8 mouse cellular contexts compared by ENCODE assay signal in the genomic region with DNA sequence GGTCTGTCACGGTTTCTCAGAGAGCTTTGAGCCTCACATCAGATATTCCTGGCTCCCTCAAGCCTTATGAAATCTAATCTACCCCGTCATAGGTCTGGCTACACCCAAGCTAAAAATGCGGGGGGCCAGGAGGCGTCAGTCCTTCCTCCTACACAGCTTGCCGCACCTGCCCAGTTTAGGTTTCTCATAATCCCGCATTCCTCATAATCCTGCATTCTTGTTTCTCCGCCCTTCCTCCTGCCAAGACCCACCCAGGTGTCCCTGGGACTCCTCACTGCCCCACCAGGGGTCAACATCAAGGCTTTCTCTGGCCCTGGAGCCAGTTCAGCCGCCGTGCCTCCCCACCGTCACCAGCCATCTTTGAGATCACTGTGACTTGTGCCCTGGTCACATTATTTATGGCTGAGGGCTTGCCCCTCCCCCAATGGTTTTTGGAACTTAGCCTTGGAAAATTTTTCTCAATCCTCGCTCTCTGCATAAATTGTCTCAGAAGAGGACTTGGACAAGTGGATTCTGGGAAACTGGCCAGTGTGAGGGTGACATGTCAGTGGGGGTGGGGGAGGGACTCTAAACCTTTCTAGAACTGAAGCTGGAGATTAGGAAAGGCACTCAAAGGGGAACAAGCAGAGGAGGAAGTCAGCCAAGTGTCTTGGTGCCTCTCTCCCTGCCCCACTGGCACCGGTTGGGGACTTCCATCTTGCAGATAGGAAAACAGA. TPM values are rescaled to one million over a fixed set of nuclear protein-coding genes. Genes with fewer than 3 reads are reported as not detected.
A peak's percentile ranks its signal among the peaks of the same experiment; 100 is the strongest.
DNase-seq lines count a peak whose midpoint lies in the region; ATAC-seq lines count a peak whose summit lies in the region.

No protein-coding gene starts in this region.

- H3K27ac ChIP-seq in hindbrain, embryonic 13.5 days, result no peak overlapping the region; the same call in 1 of the 2 replicates
- H3K27ac ChIP-seq in hindbrain, embryonic 10.5 days, result no peak overlapping the region; the same call in 1 of the 2 replicates
- H3K27ac ChIP-seq in forebrain, embryonic 14.5 days (ENCODE audit: low read depth, low read length), result no peak overlapping the region
- no peak overlapping the region for H3K27ac ChIP-seq in midbrain, embryonic 15.5 days

- WGBS in hindbrain, embryonic 13.5 days, result 58% methylated on average over 12 of the region's 12 CpGs
- 59% methylated on average over 12 of the region's 12 CpGs for WGBS in hindbrain, embryonic 10.5 days
- 40% methylated on average over 12 of the region's 12 CpGs for WGBS in forebrain, embryonic 14.5 days
- WGBS in midbrain, embryonic 15.5 days, result 38% methylated on average over 12 of the region's 12 CpGs

- no peak overlapping the region for H3K9ac ChIP-seq in hindbrain, embryonic 13.5 days
- peak overlapping the region; percentile 29; the same call in 1 of the 2 replicates for H3K9ac ChIP-seq in forebrain, embryonic 14.5 days (ENCODE audit: low read length)
- H3K9ac ChIP-seq in midbrain, embryonic 15.5 days, result no peak overlapping the region

- DNase-seq in hindbrain, embryonic 10.5 days (ENCODE audit: low spot score), result no peak
- DNase-seq in adrenal gland, adult 8-10 months, result peak; percentile 77
- DNase-seq in forebrain, embryonic 14.5 days (ENCODE audit: low spot score), result peak; percentile 45
- peak; percentile 78 to 83 for DNase-seq in heart, postnatal 10 days
- peak; percentile 59 to 67 for DNase-seq in layer of hippocampus, postnatal 36 days

- intact Hi-C loops in heart, postnatal 10 days (cut with DNase I), result loop anchor here (1.0 to 10.0 kb wide), 5 partner anchors 99 to 407 kb away; a partner anchor contains a TSS

- H3K4me3 ChIP-seq in hindbrain, embryonic 13.5 days, result no peak overlapping the region
- H3K4me3 ChIP-seq in hindbrain, embryonic 10.5 days, result no peak overlapping the region
- no peak overlapping the region for H3K4me3 ChIP-seq in forebrain, embryonic 14.5 days (ENCODE audit: low read depth, low read length)
- H3K4me3 ChIP-seq in midbrain, embryonic 15.5 days, result no peak overlapping the region

- H3K36me3 ChIP-seq in hindbrain, embryonic 13.5 days, result no peaks in the 10 kb centered on the region
- no peaks in the 10 kb centered on the region for H3K36me3 ChIP-seq in hindbrain, embryonic 10.5 days
- H3K36me3 ChIP-seq in forebrain, embryonic 14.5 days (ENCODE audit: control insufficient read depth, insufficient read depth, low read length), result no peaks in the 10 kb centered on the region
- no peaks in the 10 kb centered on the region for H3K36me3 ChIP-seq in midbrain, embryonic 15.5 days (replicated peaks)

- no peak overlapping the region for H3K4me2 ChIP-seq in hindbrain, embryonic 13.5 days
- H3K4me2 ChIP-seq in forebrain, embryonic 14.5 days (ENCODE audit: low read length), result no peak overlapping the region
- H3K4me2 ChIP-seq in midbrain, embryonic 15.5 days, result no peak overlapping the region

- H3K9me3 ChIP-seq in hindbrain, embryonic 13.5 days, result no peaks in the 10 kb centered on the region
- H3K9me3 ChIP-seq in hindbrain, embryonic 10.5 days, result no peaks in the 10 kb centered on the region
- H3K9me3 ChIP-seq in forebrain, embryonic 14.5 days (replicated peaks; ENCODE audit: control insufficient read depth, low read length), result no peaks in the 10 kb centered on the region
- no peaks in the 10 kb centered on the region for H3K9me3 ChIP-seq in midbrain, embryonic 15.5 days

- peaks cover 14% of the 10 kb centered on the region for H3K27me3 ChIP-seq in hindbrain, embryonic 13.5 days
- peaks cover 22% of the 10 kb centered on the region for H3K27me3 ChIP-seq in hindbrain, embryonic 10.5 days (ENCODE audit: insufficient read depth, poor library complexity, severe bottlenecking)
- H3K27me3 ChIP-seq in forebrain, embryonic 14.5 days (replicated peaks; ENCODE audit: control insufficient read depth, insufficient read depth, low read length), result no peaks in the 10 kb centered on the region
- H3K27me3 ChIP-seq in midbrain, embryonic 15.5 days (replicated peaks), result no peaks in the 10 kb centered on the region

- ATAC-seq in hindbrain, embryonic 13.5 days (ENCODE audit: low FRiP score), result 0 out of 2 replicates have a peak, but pooled peaks have one; percentile 16
- ATAC-seq in forebrain, embryonic 14.5 days, result peak; percentile 18; the same call in 1 of the 2 replicates
- peak; percentile 25; the same call in 1 of the 2 replicates for ATAC-seq in midbrain, embryonic 15.5 days (replicated peaks)
- no peak for ATAC-seq in inflammation-experienced regulatory T-cells, adult 6 months

- peaks cover 35% of the 10 kb centered on the region for H3K4me1 ChIP-seq in hindbrain, embryonic 13.5 days (replicated peaks)
- H3K4me1 ChIP-seq in hindbrain, embryonic 10.5 days (replicated peaks), result peaks cover 47% of the 10 kb centered on the region
- peaks cover 14% of the 10 kb centered on the region for H3K4me1 ChIP-seq in forebrain, embryonic 14.5 days (ENCODE audit: control insufficient read depth, insufficient read depth, low read length)
- H3K4me1 ChIP-seq in midbrain, embryonic 15.5 days, result peaks cover 20% of the 10 kb centered on the region

RNA-seq across cellular contexts. Expression of a gene that starts 23.2 kb away (rescaled TPM):
- polyA plus RNA-seq in hindbrain, embryonic 13.5 days (2015; fragmentation: Nextera tagmentation; extraction: Ambion mirVana), result 22.6 and 23.4 TPM in 2 replicates
- polyA plus RNA-seq in hindbrain, embryonic 10.5 days (2016; fragmentation: Nextera tagmentation; extraction: Ambion mirVana), result 19.3 and 20.2 TPM in 2 replicates
- 1 to 10 TPM; 5.2 to 8.1 (median 7.1) TPM for total RNA-seq in adrenal gland, adult 8-10 months (2022)
- 22.4 and 25.4 TPM in 2 replicates for polyA plus RNA-seq in forebrain, embryonic 14.5 days (2014; fragmentation: Nextera tagmentation; extraction: Ambion mirVana)
- 1 to 10 TPM; 3.9 to 7.3 TPM for total RNA-seq in heart, postnatal 10 days (2021)
- total RNA-seq in layer of hippocampus, postnatal 36 days (2021), result 1 to 10 TPM; 3.9 to 5.0 TPM
- polyA plus RNA-seq in midbrain, embryonic 15.5 days (2015; fragmentation: Nextera tagmentation; extraction: Ambion mirVana), result 21.5 and 23.0 TPM in 2 replicates
- polyA plus RNA-seq in inflammation-experienced regulatory T-cells, adult 6 months (2017; shearing (Covaris generic)), result 10 to 100 TPM; 16.9 to 30.8 (median 30.6) TPM

RNA-seq across cellular contexts. Expression of a gene that starts 30.3 kb away (rescaled TPM):
- 16.5 and 16.6 TPM in 2 replicates for polyA plus RNA-seq in hindbrain, embryonic 13.5 days (2015; fragmentation: Nextera tagmentation; extraction: Ambion mirVana)
- 0.63 and 1.1 TPM in 2 replicates for polyA plus RNA-seq in hindbrain, embryonic 10.5 days (2016; fragmentation: Nextera tagmentation; extraction: Ambion mirVana)
- 10 to 100 TPM; 33.7 to 54.7 (median 43.2) TPM for total RNA-seq in adrenal gland, adult 8-10 months (2022)
- polyA plus RNA-seq in forebrain, embryonic 14.5 days (2014; fragmentation: Nextera tagmentation; extraction: Ambion mirVana), result 11.6 and 12.7 TPM in 2 replicates
- under 1 TPM; 0.10 to 0.32 TPM for total RNA-seq in heart, postnatal 10 days (2021)
- 100 to 1,000 TPM; 373 to 394 TPM for total RNA-seq in layer of hippocampus, postnatal 36 days (2021)
- polyA plus RNA-seq in midbrain, embryonic 15.5 days (2015; fragmentation: Nextera tagmentation; extraction: Ambion mirVana), result 41.0 and 45.9 TPM in 2 replicates
- polyA plus RNA-seq in inflammation-experienced regulatory T-cells, adult 6 months (2017; shearing (Covaris generic)), result under 1 TPM in 2 of 3 experiments, not detected in 1; 0.03 to 0.15 TPM

RNA-seq across cellular contexts. Expression of a gene that starts 40.1 kb away (rescaled TPM):
- 12.3 and 13.6 TPM in 2 replicates for polyA plus RNA-seq in hindbrain, embryonic 13.5 days (2015; fragmentation: Nextera tagmentation; extraction: Ambion mirVana)
- polyA plus RNA-seq in hindbrain, embryonic 10.5 days (2016; fragmentation: Nextera tagmentation; extraction: Ambion mirVana), result 13.5 and 15.8 TPM in 2 replicates
- total RNA-seq in adrenal gland, adult 8-10 months (2022), result 10 to 100 TPM; 20.2 to 54.8 (median 28.3) TPM
- polyA plus RNA-seq in forebrain, embryonic 14.5 days (2014; fragmentation: Nextera tagmentation; extraction: Ambion mirVana), result 9.1 and 12.4 TPM in 2 replicates
- total RNA-seq in heart, postnatal 10 days (2021), result 10 to 100 TPM; 17.4 to 25.5 TPM
- total RNA-seq in layer of hippocampus, postnatal 36 days (2021), result 10 to 100 TPM; 20.3 to 20.9 TPM
- polyA plus RNA-seq in midbrain, embryonic 15.5 days (2015; fragmentation: Nextera tagmentation; extraction: Ambion mirVana), result 13.4 and 15.6 TPM in 2 replicates
- 1 to 10 TPM in 1 of 3 experiments, under 1 TPM in 2; 0.10 to 1.9 (median 0.78) TPM for polyA plus RNA-seq in inflammation-experienced regulatory T-cells, adult 6 months (2017; shearing (Covaris generic))
